Mouse (Mus musculus): ENCODE data around the gene Atp13a5.

GRCm38 (mm10) chr16:29201146-29201545 lies 177.4 kb downstream of the Atp13a5 start:
- TF ChIP-seq CTCF (IDR thresholded peaks at IDR 0.05; ENCODE audit: extremely low read depth, insufficient read depth, low read length) (no peak), POLR2A (IDR thresholded peaks at IDR 0.05; ENCODE audit: extremely low read depth, insufficient read depth, low read length) (no peak)
